ENCODE assay signal across 15 mouse cellular contexts in the genomic region with DNA sequence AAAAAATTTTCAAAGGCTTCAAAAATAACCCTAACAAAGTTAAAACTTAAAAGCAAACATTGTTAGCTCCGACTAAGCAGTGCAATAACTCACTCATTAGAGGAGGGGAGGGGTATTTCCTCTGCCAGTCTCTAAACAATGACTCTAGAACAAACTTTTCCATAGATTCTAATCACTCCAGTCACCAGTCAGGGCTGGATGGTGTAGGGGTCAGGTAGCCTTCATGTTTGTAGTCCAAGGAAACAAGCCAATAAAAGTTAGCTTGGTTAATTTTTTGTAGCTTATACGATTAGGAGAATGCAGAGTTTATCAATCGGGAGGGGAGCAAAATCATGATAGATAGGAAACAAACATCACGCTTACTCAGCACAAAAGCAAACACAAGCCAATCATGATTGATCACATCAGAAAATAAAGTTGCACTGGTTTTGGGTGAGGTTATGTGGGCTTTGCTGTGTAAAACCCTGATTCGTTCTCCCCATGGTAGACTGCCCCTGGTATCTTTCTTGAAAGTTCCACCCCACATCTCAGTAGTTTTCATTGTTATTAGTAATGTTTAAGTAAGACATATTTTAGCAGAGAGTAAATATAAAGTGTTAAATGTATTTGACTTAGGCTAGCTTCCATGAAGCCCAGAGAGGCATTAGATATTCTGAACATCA.
"Had no signal": no experiment of that assay in that cellular context is flagged by ENCODE, and none has a peak within 500 bp of the region (broad histone marks: within the 10 kb centered on the region; RNA-seq: fewer than 3 reads in every experiment).

No protein-coding gene starts in this region.

- H3K9me3 ChIP-seq: neural tube, embryonic 12.5 days; neural tube, embryonic 13.5 days; neural tube, embryonic 15.5 days had no signal

- H3K36me3 ChIP-seq: neural tube, embryonic 12.5 days; neural tube, embryonic 13.5 days; neural tube, embryonic 15.5 days had no signal

- H3K4me1 ChIP-seq: neural tube, embryonic 12.5 days; neural tube, embryonic 13.5 days; neural tube, embryonic 15.5 days had no signal

- H3K4me2 ChIP-seq: neural tube, embryonic 12.5 days; neural tube, embryonic 13.5 days; neural tube, embryonic 15.5 days had no signal

- H3K27me3 ChIP-seq: neural tube, embryonic 12.5 days; neural tube, embryonic 13.5 days; neural tube, embryonic 15.5 days had no signal

- H3K4me3 ChIP-seq: neural tube, embryonic 12.5 days; neural tube, embryonic 13.5 days; neural tube, embryonic 15.5 days had no signal

- H3K27ac ChIP-seq: neural tube, embryonic 12.5 days; neural tube, embryonic 13.5 days; neural tube, embryonic 15.5 days had no signal

- DNase-seq: retina, postnatal 1 day; right cerebral cortex, adult 18-20 months; right cerebral cortex, postnatal 14 days; right cerebral cortex, postnatal 25 days; right cerebral cortex, postnatal 4 days; spleen, adult 18-20 months; thymus, adult 18-20 months; thymus, adult 2 months; thymus, postnatal 14 days; thymus, postnatal 25 days; thymus, postnatal 36 days; thymus, postnatal 4 days had no signal

- H3K9ac ChIP-seq: neural tube, embryonic 12.5 days; neural tube, embryonic 13.5 days; neural tube, embryonic 15.5 days had no signal
